Mouse (Mus musculus): ENCODE results near the gene Spata31d1a. TPM values are rescaled to one million over a fixed set of nuclear protein-coding genes. Genes with fewer than 3 reads are reported as not detected.
"Not testable (repeated sequence)": the region's sequence is repeated elsewhere in the genome, so short reads cannot be mapped to it uniquely, and the experiment has no call there.

The Spata31d1a gene
- not detected in 2 replicates for polyA plus RNA-seq (2015; fragmentation: Nextera tagmentation; extraction: Ambion mirVana)

DNA sequence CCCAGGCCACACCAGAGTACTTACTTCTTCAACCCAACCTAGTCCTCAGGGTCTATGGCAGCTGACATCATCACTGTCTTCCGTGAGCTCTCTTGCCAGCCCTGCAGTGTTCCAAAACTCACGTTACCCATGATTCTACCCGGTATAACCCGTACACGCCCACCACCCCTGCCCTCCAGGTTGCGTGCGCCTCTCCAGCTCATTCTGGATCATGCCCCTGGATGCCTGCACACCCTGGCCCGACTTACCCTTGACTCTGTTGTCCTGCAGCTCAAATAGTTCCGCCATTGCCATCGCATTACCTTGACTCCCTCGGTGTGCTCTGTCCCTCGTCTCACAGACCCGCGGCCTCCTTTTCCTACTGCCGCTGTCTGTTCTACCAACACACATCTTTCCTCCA lies at the start of gene Spata31d1a:
Gene Spata31d1a (minus strand): TSS at position 101 of the 400 bp plus-strand sequence.
- DNase-seq (ENCODE audit: low spot score): no peak

DNA sequence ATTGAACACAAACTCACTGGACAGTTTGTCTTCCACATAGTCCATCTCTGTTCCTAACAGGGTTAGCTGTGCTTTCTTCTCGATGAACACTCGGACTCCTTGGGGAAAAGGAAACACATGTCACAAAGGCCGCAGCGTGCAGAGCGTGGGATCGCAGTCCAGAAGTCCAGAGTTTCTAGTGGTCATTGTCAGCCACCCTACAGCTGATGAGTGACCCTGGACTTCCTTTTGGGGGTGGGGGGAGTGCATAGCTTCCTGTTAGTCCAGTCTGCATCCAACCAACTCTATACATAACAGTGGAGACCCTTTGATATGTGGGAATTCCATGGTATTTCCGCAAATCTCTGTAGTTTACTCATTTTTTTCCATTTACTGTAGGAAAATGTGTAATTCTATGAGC lies 46.8 kb upstream of the Spata31d1a start:
- no peak for DNase-seq (ENCODE audit: low spot score)

DNA sequence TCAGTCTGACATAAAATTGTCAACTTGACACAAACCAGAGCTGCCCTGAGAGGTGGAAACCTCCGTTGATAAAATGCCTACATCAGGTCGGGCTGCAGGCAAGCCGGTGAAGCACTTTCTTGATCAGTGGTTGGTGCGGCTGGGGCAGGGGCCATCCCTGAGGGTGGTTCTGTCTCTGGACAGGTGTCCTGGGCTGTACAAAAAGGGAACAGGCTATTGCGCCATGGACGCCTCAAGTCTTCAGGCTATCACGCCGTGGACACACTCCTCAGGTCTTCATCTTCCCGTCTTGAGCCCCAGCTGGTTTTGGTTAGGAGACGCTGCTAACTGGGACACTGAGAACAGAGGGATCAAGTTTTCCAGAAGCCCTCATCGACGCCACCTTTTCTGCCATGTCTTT lies 40.2 kb upstream of the Spata31d1a start:
- DNase-seq (ENCODE audit: low spot score): no peak

DNA sequence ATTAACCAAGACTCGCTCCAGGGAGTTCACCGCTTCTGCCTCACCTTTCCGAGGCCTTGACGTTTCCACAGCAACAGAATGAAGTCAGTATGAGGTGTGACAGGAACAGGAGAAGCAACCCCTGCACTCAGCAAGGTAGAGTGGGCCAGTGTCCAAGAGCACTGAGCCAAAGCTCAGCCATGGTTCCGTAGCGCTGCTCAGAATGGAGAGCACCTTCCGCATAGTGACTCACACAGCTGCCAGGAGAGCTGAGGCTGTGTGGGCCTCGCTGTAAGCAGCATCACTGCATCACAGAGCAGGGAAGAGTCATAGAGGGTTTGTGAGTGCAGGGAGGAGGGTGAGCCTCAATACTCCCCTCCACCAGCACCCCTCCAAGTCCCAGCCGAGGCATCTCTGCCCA lies 36.6 kb upstream of the Spata31d1a start, which contains the start of gene 1700014D04Rik:
Gene 1700014D04Rik (minus strand): TSS at position 42 of the 400 bp plus-strand sequence.
- no peak for DNase-seq (ENCODE audit: low spot score)

DNA sequence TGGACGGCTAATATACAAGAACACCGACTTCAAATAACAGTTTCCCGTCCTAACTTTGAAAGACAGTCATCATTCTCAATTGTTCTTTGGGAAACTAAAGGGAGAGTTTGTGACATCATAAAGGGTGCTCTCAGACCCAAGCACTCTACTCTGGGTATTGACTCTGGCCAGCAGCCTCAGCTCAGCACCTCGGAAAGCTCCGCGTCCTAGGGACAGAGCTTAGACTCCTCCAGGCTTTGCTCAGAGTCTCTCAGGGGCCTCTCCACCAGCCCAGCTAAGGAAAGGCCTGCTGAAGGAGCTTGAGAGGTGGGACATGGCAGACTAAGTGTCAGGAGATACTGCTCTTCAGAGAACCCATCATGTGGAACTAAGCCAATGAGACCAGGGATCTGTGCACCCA lies 36.0 kb upstream of the Spata31d1a start:
- no peak for DNase-seq (ENCODE audit: low spot score)

DNA sequence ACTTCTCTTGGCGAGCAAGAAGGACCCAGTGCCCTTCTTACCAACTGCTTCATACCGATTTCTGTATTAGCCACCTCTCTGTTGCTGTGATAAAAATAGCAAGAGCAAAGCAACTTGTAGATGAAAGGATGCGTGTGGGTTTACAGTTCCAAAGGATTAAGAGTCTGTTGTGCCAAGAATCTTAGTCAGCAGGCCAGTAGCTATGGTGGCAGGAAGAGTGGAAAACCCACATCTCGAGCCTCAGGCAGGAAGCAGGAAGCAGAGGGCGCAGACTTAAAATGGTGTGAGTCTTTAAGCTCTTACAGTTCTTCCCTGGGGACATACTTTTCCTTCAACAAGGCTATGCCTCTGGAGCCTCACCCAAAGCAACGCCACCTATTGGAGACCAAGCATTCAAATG lies 35.3 kb upstream of the Spata31d1a start:
- DNase-seq (ENCODE audit: low spot score): no peak

DNA sequence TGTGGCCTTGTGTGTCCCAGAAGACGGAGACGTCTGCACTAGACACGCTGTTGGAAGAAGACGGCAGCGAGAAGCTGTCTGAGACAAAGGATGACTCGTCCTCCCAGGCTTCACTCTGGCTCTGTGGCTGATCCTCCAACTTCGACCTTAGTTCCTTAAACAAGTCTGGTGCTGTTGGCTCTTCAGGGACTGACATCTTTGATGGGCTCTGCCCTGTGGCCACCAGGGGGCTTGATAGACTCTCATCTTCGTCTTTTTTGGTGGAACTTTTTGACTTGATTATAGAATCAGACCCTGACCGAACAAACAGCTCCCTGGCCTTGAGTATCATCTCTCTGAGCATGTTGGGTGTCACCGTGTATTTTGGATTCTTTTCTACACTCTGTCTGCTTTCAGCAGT lies 31.6 kb upstream of the Spata31d1a start:
- DNase-seq (ENCODE audit: low spot score): peak; percentile 8

DNA sequence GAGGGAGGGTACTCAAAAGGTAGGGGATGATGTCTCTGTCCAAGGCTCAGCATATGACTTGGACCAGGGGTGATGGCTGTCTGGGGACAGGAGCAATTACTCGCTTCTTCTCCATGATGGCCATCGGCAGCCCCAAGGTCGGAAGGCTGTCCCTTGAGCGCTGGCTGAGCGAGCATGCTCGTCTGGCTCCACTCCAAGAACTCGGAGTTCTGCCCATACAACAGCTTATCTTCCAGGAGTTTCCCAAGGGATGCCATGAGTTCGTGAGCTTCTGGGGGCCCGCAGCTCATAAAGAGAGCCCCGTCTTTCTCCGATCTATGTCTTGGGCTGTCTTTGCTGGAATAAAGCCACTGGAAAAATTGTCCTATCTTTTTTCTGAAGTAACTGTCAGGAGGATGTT lies 31.0 kb upstream of the Spata31d1a start:
- DNase-seq (ENCODE audit: low spot score): no peak

DNA sequence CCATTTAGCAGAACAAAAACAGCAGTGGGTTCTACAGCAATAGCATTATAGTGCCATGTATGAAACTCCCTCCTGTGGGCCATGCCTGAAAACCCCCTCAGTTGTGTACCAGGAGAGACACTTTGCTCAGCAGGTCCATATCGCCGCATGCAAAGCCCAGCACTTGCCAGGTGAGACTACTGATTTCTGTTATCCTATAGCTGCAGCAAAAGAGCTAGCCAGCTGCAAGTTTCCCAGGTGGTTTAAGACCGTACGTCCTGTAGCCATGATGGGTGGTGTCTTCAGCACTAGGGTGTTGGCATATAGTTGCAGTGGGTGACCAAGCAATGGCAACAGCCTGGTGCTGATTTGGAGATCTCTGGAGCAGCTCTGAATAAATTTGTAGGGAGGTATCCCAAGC lies 29.3 kb upstream of the Spata31d1a start:
- no peak for DNase-seq (ENCODE audit: low spot score)

DNA sequence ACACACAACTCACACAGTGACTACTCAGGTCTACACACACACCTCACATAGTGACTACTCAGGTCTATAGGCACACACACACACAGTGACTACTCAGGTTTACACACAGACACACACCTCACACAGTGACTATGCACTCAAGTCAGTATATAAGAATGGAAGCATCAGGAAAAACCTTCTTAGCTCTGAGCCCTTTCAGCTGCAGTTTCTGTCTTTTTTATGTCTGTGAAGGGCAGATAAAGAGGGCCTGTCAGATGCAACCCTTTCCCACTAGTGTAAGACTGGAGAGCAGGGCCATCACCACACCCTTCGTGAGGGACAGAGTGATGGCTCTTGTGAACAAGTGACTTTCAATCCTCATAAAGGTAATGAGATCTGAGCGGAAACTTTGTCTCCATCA lies 28.3 kb upstream of the Spata31d1a start:
- no peak for DNase-seq (ENCODE audit: low spot score)

DNA sequence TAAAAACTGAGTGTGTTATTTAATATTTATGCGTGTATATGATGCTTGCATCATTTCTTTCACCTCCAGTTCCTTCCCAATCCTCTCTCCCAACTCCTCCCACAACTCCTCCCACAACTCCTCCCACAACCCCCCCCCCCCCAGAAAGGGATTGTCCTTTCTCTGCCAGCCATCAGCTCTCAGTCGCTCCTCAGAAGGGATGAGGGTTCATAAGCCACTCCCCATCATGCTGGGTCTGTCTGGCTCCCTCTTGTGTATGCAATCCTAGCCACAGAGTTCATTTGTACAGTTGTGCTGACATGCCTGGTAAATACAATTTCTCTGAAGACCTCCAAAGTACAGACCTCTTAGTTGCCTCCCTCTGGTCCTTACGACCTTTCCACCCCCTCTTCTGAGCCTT lies 25.1 kb upstream of the Spata31d1a start:
- DNase-seq (ENCODE audit: low spot score): no peak

DNA sequence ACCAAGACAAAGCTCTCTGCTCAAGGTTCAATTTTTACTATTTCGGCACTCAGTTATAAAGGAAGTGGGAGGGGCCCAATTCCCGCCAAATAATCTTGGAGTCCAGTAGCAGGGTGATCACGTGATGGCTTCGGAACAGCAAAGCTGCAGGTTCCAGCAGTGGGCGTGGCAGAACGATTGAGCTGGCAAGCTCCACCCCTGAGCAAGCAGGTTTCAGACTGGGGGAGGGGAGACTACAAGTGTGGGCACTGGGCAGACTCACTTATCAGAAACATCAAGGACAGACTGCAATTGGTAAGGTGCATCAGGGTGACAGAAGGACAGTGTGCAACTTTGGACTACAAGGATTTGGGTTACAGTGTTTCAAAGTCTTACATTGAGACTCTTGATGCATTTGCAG lies 24.2 kb upstream of the Spata31d1a start:
- not testable (repeated sequence) for DNase-seq (ENCODE audit: low spot score)

DNA sequence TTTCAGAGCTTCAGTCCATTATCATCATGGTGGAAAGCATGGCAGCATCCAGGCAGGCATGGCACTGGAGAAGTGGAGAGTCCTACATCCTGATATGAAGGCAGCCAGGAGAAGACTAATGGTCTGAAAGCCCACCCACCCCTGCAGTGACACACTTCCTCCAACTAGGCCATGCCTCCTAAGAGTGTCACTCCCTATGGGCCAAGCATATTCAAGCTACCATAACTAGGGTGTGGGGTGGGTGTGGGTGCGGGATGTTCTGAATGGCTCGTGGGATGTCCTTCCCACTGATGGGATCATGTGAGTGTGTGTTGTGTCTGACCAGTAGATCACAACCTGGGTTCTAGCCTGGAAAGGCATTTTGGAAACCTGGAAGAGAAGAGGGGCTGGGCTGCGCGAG lies 23.8 kb upstream of the Spata31d1a start:
- DNase-seq (ENCODE audit: low spot score): no peak

DNA sequence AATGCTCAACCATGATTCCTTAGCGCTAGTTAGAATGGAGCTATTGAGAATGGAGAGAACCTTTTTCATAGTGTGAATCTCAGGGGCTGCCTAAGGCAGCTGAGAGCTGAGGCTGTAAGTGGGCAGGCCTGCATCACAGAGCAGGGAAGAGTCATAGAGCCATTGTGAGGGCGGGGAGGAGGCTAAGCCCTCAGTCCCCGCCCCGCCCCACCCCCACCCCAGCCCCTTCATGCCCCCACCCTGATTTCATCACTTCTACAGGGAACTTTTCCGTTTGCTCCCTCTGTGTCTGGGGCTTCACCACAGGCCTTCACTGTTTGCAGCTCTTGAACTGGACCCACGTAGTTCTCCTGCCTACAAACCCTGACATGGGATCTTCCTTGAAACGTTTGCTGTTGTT lies 21.5 kb upstream of the Spata31d1a start, which contains the start of gene Spata31d1d:
Gene Spata31d1d (minus strand): TSS at position 101 of the 400 bp plus-strand sequence.
- DNase-seq (ENCODE audit: low spot score): no peak

DNA sequence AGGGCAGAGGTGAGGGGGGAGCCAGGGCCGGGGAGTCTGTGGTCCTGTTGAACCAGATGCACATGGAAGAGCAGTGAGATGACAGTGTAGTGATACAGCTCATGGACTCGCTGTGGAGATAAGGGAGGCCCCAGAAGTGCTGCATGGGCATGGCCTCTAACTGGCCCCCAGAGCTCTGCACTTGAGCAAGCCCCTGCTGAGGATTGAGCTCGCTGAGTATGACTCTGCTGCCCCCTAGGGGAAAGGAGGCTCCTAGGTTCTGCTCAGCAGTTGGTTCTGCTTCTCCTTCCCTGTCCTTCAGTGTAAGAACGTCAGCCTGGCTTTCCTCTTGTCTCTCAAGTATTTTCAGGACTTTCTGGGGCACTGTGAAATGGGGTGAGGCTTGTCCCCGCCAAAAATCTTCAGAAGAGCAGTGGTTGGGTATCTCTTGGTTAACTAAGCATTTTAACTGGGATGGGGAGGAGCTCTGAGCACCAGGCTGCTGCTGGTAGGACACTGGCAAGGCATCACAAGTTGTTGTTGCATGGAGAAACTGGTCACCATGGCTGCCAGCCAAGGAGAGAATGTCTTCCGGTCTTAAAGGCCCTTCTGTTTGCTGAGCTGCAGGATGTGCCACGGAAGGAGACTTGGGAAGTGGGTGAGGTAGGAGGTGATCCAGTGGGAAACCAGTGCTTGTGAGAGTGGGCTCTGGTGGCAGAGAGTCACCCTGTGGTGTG lies 18.4 kb upstream of the Spata31d1a start:
- peak; percentile 81 for DNase-seq (ENCODE audit: low spot score)

DNA sequence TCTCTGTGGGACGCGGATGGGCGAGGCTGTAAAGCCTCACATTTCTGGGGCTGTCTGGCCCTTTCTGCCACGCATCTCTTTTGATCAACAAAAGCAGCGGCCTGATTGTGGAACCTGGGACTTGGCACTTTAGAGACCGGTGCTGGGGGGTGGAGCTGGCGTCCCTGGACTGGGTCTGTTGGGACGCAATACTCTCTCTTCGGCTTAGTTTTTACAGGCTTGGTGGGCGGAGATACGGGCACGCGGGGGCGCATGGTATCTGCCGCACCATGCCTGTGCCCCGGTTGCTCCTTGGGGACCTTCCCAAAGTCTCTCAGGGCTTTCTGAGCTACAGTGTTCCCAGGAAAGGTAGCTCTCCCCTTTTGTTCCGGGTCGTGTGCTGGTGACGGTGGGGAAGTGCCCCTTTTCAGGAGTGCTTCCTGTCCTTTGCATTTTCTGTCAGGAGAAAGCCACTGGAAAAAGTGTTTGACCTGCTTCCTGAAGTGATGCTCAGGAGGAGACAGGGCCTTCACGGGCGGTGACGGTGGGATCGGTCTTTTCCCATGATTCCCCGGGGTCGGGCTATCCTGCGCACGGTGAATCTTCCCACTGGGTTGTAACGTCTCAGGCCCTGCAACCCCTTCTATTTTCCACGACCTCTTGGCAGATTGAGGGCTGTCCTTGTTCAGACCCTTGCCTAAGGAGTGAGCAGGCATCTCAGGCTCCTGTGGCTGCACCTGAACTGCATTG lies 16.2 kb upstream of the Spata31d1a start:
- no peak for DNase-seq (ENCODE audit: low spot score)

DNA sequence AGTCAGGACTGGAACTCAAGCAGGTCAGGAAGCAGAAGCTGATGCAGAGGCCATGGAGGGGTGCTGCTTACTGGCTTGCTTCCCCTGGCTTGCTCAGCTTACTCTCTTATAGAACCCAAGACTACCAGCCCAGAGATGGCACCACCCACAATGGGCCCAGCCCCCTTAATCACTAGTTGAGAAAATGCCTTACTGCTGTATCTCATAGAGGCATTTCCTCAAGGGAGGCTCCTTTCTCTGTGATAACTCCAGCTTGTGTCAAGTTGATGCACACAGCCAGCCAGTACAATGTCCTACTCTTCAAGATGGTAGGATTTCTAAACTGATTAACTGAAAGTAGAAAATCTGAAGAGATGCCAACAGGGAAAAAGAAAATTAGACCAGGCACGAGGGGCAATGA lies 12.0 kb upstream of the Spata31d1a start:
- DNase-seq (ENCODE audit: low spot score): not testable (repeated sequence)

DNA sequence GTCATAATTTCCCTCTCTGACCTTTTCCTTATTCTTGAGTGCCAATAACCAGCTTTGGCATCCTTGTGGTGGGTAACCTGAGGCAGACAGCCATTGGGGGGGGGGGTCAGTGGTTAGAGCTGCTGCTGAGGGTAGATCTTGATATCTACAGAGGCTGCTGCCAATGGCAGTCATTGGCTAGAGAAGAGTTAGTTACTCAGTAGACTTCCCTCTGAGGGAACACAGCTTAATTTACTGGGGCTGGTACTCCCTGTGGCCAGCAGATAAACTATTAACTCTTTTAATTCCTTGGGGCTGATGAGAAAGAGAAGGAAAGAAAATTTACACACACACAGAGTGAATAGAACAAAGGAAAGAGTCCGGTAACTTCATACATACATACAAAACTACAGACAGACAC lies 9.3 kb upstream of the Spata31d1a start:
- no peak for DNase-seq (ENCODE audit: low spot score)

DNA sequence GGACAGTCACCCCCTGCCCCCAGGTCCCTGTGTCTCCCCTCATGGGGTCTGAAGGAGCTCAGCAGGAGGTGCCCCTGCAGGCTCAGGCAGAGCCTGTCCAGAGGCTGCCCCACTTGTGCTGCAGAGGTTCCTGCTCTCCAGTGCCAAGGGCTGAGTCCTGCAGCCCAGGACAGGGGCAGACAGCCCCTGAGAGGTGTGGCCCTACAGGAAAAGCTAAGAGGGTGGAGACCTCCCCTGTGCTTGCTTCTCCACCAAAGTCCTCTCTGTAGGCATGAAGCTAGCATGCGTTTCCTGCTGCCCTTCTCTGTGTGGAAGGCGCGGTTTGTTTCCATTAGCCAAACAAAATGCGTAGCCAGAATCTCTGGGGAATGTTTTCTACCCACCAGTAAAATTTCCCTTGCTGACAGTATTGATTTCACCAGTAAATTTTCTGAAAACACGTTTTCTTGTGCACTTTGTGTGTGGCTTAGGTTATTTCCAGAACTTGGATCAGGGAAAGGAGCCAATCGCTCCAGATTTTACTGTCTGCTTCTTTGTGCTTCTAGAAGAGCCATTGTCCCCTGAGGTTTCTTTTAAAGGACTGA lies 8.8 kb upstream of the Spata31d1a start:
- DNase-seq (ENCODE audit: low spot score): not testable (repeated sequence)

DNA sequence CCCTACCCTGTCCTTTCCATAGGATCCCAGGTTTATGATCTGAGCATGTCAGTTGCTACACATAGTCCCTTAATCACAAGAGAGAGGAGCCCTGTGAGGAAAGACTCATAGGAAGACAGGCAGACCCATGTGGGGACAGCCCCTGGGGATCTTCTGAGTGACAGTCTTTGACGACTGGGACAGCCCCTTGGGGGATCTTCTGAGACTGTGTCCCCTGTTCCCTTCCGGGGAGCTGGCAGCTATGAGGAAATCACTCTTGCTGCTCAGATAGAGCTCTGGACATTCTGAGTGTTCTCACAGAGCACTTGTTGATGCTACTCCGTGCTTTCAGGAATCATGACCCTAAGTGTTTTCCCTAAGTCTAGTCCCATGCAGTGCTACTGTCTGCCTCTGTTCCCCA lies 3.6 kb upstream of the Spata31d1a start:
- no peak for DNase-seq (ENCODE audit: low spot score)

DNA sequence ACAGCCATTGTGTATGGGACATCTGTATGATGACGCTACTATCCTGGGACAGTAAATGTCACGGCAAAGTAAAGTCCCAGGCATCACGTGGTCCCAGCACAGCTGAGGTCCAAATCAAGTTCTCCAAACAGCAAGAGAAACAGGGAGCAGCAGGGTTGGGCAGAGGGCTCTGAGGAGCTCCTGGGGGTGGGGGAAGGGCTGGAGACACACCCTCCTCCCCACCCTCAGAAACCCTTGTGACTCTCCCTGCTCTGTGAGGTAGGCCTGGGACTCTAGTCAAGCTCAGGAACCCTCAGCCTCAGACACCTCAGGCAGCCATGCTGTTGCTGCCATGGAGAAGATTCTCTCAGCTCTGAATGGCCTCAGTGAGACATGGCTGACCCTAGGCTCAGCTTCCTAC lies 1.9 kb upstream of the Spata31d1a start, which contains the start of gene Spata31d1b:
Gene Spata31d1b (plus strand): TSS at position 301 of the 400 bp plus-strand sequence.
- not testable (repeated sequence) for DNase-seq (ENCODE audit: low spot score)

DNA sequence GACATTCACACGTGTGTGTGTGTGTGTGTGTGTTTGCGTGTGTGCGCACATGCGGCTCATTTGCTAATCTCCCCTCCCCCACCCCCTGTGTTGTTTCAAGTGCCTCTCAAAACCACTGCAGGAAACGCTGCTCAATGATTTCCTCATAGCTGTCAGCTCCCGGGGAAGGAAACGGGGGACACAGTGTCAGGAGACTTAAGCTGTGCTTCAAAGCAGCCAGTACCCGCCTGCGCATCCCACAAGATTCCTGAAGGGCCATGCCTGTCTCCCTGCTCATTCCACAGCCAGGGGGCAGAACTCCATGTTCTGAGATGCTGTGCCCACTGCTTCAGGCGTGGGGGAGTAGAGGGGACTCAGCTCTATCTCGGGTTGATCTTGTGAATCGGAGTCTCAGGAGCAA lies 5.6 kb downstream of the Spata31d1a start:
- DNase-seq (ENCODE audit: low spot score): peak; percentile 48

Data from thymus, postnatal 0 days (tissue).